11 mouse cellular contexts compared by ENCODE assay signal in the genomic region with DNA sequence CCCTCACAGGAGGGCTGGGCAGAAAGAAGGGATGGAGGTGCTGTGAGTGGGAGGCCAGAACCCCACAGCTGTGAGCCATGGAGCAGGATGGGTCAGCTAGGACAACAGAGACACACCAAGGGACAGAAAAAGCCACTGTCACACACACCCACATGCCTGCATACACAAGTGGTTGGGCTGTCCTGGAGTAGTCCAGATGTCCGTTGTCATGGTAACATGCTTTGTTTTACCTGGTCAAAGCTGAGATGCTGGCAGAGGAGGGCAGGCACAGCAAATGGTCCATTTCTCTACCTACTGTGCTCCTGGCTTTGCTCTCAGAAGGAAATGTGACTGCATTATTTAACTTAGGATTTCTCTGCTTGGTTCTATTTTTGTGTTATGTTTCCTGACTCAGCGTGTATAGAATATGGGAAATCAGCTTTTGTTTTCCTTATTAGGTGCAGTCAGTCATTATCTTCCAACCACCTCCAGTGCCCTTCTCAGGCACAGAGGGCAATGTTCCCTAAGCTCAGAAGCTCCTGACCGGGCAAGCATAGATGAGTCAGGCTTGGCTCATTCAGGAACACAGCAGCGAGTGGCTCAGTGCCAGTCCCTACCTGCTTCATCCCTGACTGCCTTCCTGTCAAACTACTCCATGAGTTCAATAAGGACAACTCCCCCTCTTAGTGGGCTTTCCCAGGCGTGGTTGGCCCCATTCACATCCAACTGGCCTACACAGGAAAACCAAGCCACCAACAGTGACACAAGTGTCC.
DNase-seq lines count a peak whose midpoint lies in the region; ATAC-seq and TF ChIP-seq lines count a peak whose summit lies in the region.
"Had no signal": no experiment of that assay in that cellular context is flagged by ENCODE, and none has a peak within 500 bp of the region (broad histone marks: within the 10 kb centered on the region; RNA-seq: fewer than 3 reads in every experiment).

No protein-coding gene starts in this region.

- no peak overlapping the region for H3K4me3 ChIP-seq in embryonic facial prominence, embryonic 11.5 days (ENCODE audit: low read depth, low read length)
- no peak overlapping the region for H3K4me3 ChIP-seq in embryonic facial prominence, embryonic 10.5 days
- no peak overlapping the region for H3K4me3 ChIP-seq in layer of hippocampus, adult 2 months
- H3K4me3 ChIP-seq: embryonic facial prominence, embryonic 13.5 days; liver, embryonic 13.5 days had no signal

- H3K9ac ChIP-seq in embryonic facial prominence, embryonic 11.5 days (replicated peaks; ENCODE audit: low read length) = no peak overlapping the region
- H3K9ac ChIP-seq: embryonic facial prominence, embryonic 13.5 days; liver, embryonic 13.5 days had no signal

- no peaks in the 10 kb centered on the region for H3K4me1 ChIP-seq in embryonic facial prominence, embryonic 11.5 days (ENCODE audit: control insufficient read depth, insufficient read depth, low read length)
- H3K4me1 ChIP-seq in embryonic facial prominence, embryonic 10.5 days = peaks cover 8% of the 10 kb centered on the region; the same call in 1 of the 2 replicates
- H3K4me1 ChIP-seq: embryonic facial prominence, embryonic 13.5 days; liver, embryonic 13.5 days had no signal

- H3K27ac ChIP-seq in embryonic facial prominence, embryonic 11.5 days (replicated peaks; ENCODE audit: low read depth, low read length) = no peak overlapping the region
- no peak overlapping the region for H3K27ac ChIP-seq in embryonic facial prominence, embryonic 10.5 days (replicated peaks)
- peak overlapping the region; percentile 84 for H3K27ac ChIP-seq in layer of hippocampus, adult 2 months
- H3K27ac ChIP-seq: embryonic facial prominence, embryonic 13.5 days; liver, embryonic 13.5 days had no signal

- no peaks in the 10 kb centered on the region for H3K36me3 ChIP-seq in embryonic facial prominence, embryonic 11.5 days (replicated peaks; ENCODE audit: control insufficient read depth, insufficient read depth, low read depth, low read length)
- H3K36me3 ChIP-seq in embryonic facial prominence, embryonic 10.5 days (replicated peaks) = peaks cover 25% of the 10 kb centered on the region
- H3K36me3 ChIP-seq: liver, embryonic 13.5 days had no signal

- no peak overlapping the region for H3K4me2 ChIP-seq in embryonic facial prominence, embryonic 11.5 days (ENCODE audit: low read depth, low read length)
- H3K4me2 ChIP-seq: embryonic facial prominence, embryonic 13.5 days; liver, embryonic 13.5 days had no signal

- WGBS in embryonic facial prominence, embryonic 11.5 days = 85% methylated on average over 5 of the region's 5 CpGs
- WGBS in embryonic facial prominence, embryonic 10.5 days = 83% methylated on average over 5 of the region's 5 CpGs

- ATAC-seq in embryonic facial prominence, embryonic 11.5 days (replicated peaks; ENCODE audit: insufficient number of reproducible peaks, low FRiP score, low TSS enrichment, low read depth) = no peak
- no peak for ATAC-seq in monocyte, adult 5-6 weeks (replicated peaks; ENCODE audit: insufficient number of reproducible peaks, low FRiP score, low TSS enrichment, poor library complexity, severe bottlenecking)
- ATAC-seq in erythroid progenitor cell, adult 5-6 weeks (replicated peaks; ENCODE audit: low FRiP score, poor library complexity, severe bottlenecking) = no peak

- no peaks in the 10 kb centered on the region for H3K27me3 ChIP-seq in embryonic facial prominence, embryonic 11.5 days (ENCODE audit: control insufficient read depth, insufficient read depth, low read length)
- H3K27me3 ChIP-seq in embryonic facial prominence, embryonic 10.5 days (replicated peaks; ENCODE audit: low read depth, poor library complexity, severe bottlenecking) = no peaks in the 10 kb centered on the region
- H3K27me3 ChIP-seq: embryonic facial prominence, embryonic 13.5 days; liver, embryonic 13.5 days had no signal

- H3K9me3 ChIP-seq in embryonic facial prominence, embryonic 11.5 days (replicated peaks; ENCODE audit: control insufficient read depth, low read length) = no peaks in the 10 kb centered on the region
- H3K9me3 ChIP-seq in embryonic facial prominence, embryonic 10.5 days = no peaks in the 10 kb centered on the region
- H3K9me3 ChIP-seq: embryonic facial prominence, embryonic 13.5 days; liver, embryonic 13.5 days had no signal

- TF ChIP-seq CTCF in layer of hippocampus, adult 2 months (conservative IDR thresholded peaks at IDR 0.05) = no peak

- DNase-seq in embryonic facial prominence, embryonic 11.5 days (ENCODE audit: low spot score) = peak; percentile 30
- no peak for DNase-seq in embryonic facial prominence, embryonic 10.5 days (ENCODE audit: low spot score)
- DNase-seq in layer of hippocampus, adult 2 months (ENCODE audit: low spot score in 2 of 2) = no peak
- DNase-seq in layer of hippocampus, adult 11-12 months (ENCODE audit: low spot score) = no peak
- peak; percentile 43 for DNase-seq in MN1 (ENCODE audit: low spot score)
- peak; percentile 80 to 83 for DNase-seq in cerebellum, postnatal 14 days
- DNase-seq: adrenal gland, postnatal 25 days; liver, embryonic 13.5 days had no signal

Comparison
In these comparisons a context has a peak if more than half of its experiments do, and no peak if none do; other contexts are left out.
1. DNase-seq: peak in embryonic facial prominence, embryonic 11.5 days (single experiment), MN1 (single experiment) and cerebellum, postnatal 14 days (2 of 2); none in embryonic facial prominence, embryonic 10.5 days (single experiment), layer of hippocampus, adult 2 months (0 of 2) and layer of hippocampus, adult 11-12 months (single experiment).